Mouse (Mus musculus): ENCODE results near the gene Por. TPM values are rescaled to one million over a fixed set of nuclear protein-coding genes. Genes with fewer than 3 reads are reported as not detected.

The Por gene
- polyA plus RNA-seq, 1 experiment from 2014 or later = 117 TPM

DNA sequence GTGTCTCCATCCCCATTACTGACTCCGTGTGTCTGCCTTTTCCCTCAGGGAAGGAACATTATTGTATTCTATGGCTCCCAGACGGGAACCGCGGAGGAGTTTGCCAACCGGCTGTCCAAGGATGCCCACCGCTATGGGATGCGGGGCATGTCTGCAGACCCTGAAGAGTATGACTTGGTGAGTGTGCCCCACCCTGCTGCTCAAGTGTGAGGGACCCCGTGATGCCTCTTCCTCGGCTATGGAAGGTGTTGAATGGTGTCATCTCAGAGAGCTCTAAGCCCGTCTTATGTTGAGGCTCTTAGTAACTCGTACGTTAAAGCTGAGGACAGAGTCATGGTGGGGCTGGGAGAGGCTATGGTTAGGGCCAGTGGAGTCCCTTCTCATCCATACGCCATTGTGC is 59.5 kb downstream of the Por start:
- no peaks in the 10 kb centered on the region for H3K27me3 ChIP-seq (ENCODE audit: control insufficient read depth, insufficient read depth, low read length)
- 92% methylated on average over 13 of the region's 13 CpGs for WGBS
- H3K27ac ChIP-seq (ENCODE audit: low read depth, low read length) = no peak overlapping the region

DNA sequence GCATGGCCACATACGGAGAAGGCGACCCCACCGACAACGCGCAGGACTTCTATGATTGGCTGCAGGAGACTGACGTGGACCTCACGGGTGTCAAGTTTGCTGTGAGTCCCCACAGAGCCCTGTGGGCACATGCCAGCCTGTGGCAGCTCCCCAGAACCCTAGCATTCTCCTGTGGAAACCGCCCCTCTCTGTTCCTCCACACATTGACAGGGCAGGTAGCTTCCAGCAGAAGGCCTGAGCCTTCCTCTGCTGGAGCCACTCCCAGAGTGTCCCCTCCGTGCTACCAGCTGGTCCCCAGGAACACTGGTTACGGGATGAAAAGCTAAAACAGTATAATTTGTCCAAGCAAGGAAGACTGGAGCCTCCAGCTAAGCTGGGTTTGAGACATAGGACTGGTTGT is 60.4 kb downstream of the Por start:
- DNase-seq (ENCODE audit: low spot score) (no peak), ATAC-seq (replicated peaks; ENCODE audit: low FRiP score) (no peak)
- Histone ChIP-seq H3K9ac (ENCODE audit: low read length) (no peak overlapping the region), H3K4me3 (ENCODE audit: low read depth, low read length) (no peak overlapping the region), H3K9me3 (ENCODE audit: control insufficient read depth, low read length) (no peaks in the 10 kb centered on the region), H3K36me3 (ENCODE audit: control insufficient read depth, insufficient read depth, low read length) (peaks cover 39% of the 10 kb centered on the region), H3K4me1 (replicated peaks; ENCODE audit: control insufficient read depth, insufficient read depth, low read length) (peaks cover 12% of the 10 kb centered on the region), H3K27me3 (ENCODE audit: control insufficient read depth, insufficient read depth, low read length) (no peaks in the 10 kb centered on the region), H3K27ac (ENCODE audit: low read depth, low read length) (no peak overlapping the region), H3K4me2 (ENCODE audit: low read depth, low read length, severe bottlenecking) (no peak overlapping the region)
- 97% methylated on average over 10 of the region's 10 CpGs for WGBS

More for the DNA sequence above, 59.5 kb downstream of the Por start:
- Histone ChIP-seq H3K36me3 (ENCODE audit: control insufficient read depth, insufficient read depth, low read length) (peaks cover 31% of the 10 kb centered on the region), H3K4me2 (ENCODE audit: low read depth, low read length, severe bottlenecking) (no peak overlapping the region), H3K4me1 (replicated peaks; ENCODE audit: control insufficient read depth, insufficient read depth, low read length) (peaks cover 21% of the 10 kb centered on the region), H3K9ac (ENCODE audit: low read length) (no peak overlapping the region), H3K9me3 (ENCODE audit: control insufficient read depth, low read length) (no peaks in the 10 kb centered on the region), H3K4me3 (ENCODE audit: low read depth, low read length) (no peak overlapping the region)
- DNase-seq (ENCODE audit: low spot score) (no peak), ATAC-seq (replicated peaks; ENCODE audit: low FRiP score) (no peak)

DNA sequence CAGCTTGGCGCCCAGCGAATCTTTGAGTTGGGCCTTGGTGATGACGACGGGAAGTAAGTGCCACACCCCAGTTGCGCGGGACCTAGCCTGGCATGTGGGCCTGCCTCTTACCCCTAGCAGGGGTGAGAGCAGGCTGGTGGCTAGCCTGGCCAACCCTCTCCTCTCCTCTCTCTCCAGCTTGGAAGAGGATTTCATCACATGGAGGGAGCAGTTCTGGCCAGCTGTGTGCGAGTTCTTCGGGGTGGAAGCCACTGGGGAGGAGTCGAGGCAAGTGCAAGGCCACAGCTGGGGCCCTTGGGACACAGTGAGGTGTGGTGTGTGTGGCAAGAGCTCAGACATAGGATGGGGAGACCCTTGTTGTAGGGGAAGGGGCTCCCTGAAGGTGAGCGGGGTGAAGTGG is 61.1 kb downstream of the Por start:
- WGBS = 97% methylated on average over 10 of the region's 10 CpGs
- DNase-seq (ENCODE audit: low spot score) = no peak
- Histone ChIP-seq H3K4me3 (ENCODE audit: low read depth, low read length) (no peak overlapping the region), H3K27me3 (ENCODE audit: control insufficient read depth, insufficient read depth, low read length) (no peaks in the 10 kb centered on the region), H3K4me1 (replicated peaks; ENCODE audit: control insufficient read depth, insufficient read depth, low read length) (peaks cover 9% of the 10 kb centered on the region; the same call in 1 of the 2 replicates), H3K36me3 (ENCODE audit: control insufficient read depth, insufficient read depth, low read length) (peaks cover 39% of the 10 kb centered on the region), H3K9me3 (ENCODE audit: control insufficient read depth, low read length) (no peaks in the 10 kb centered on the region), H3K9ac (ENCODE audit: low read length) (no peak overlapping the region), H3K4me2 (ENCODE audit: low read depth, low read length, severe bottlenecking) (no peak overlapping the region), H3K27ac (ENCODE audit: low read depth, low read length) (no peak overlapping the region)
- ATAC-seq (replicated peaks; ENCODE audit: low FRiP score) = no peak

DNA sequence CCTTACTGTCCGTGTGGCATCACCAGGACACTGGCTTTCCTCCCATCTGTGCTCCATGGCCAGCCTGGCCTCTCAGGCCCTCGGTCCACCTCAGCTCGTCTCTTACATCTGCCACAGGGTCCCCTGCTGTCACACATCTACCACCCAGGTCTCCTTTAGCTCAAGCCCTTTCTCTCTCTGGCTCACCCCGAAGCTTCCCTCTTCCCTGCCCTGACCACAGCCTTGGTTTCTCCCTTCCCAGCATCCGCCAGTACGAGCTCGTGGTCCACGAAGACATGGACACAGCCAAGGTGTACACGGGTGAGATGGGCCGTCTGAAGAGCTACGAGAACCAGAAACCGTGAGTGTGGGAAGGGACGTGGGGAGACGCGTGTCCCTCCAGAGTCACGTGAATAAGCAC is 61.5 kb downstream of the Por start:
- Histone ChIP-seq H3K9me3 (ENCODE audit: control insufficient read depth, low read length) (no peaks in the 10 kb centered on the region), H3K4me2 (ENCODE audit: low read depth, low read length, severe bottlenecking) (no peak overlapping the region), H3K4me1 (replicated peaks; ENCODE audit: control insufficient read depth, insufficient read depth, low read length) (peaks cover 6% of the 10 kb centered on the region; the same call in 1 of the 2 replicates), H3K4me3 (ENCODE audit: low read depth, low read length) (no peak overlapping the region), H3K9ac (ENCODE audit: low read length) (no peak overlapping the region), H3K27ac (ENCODE audit: low read depth, low read length) (no peak overlapping the region), H3K36me3 (ENCODE audit: control insufficient read depth, insufficient read depth, low read length) (peaks cover 39% of the 10 kb centered on the region), H3K27me3 (ENCODE audit: control insufficient read depth, insufficient read depth, low read length) (no peaks in the 10 kb centered on the region)
- ATAC-seq (replicated peaks; ENCODE audit: low FRiP score) (no peak), DNase-seq (ENCODE audit: low spot score) (no peak)
- WGBS = 92% methylated on average over 16 of the region's 16 CpGs

DNA sequence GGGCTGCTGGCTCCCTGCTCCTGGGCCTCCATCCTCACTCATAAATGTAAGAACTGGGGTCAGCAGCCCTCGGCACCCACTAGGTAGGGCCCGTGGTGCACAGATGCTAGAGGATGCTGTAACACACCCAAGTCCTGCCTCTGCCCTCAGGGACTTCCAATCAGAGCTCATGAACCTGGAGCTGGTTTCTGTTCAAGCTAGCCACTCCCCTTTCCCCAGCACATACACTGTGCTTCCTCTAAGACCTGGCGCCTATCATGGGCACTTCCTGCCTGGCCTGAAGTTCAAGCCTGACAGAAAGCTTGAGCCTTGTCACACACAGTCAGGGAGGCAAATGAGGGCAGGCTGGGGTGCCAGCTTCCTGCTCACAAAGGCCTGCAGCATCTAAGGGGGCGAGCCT is 63.2 kb downstream of the Por start:
- no peaks in the 10 kb centered on the region for H3K4me1 ChIP-seq (replicated peaks; ENCODE audit: control insufficient read depth, insufficient read depth, low read length)
- H3K9ac ChIP-seq (ENCODE audit: low read length) = no peak overlapping the region
- no peaks in the 10 kb centered on the region for H3K27me3 ChIP-seq (ENCODE audit: control insufficient read depth, insufficient read depth, low read length)
- no peak overlapping the region for H3K27ac ChIP-seq (ENCODE audit: low read depth, low read length)
- H3K36me3 ChIP-seq (ENCODE audit: control insufficient read depth, insufficient read depth, low read length) = peaks cover 39% of the 10 kb centered on the region
- DNase-seq (ENCODE audit: low spot score) (no peak), ATAC-seq (replicated peaks; ENCODE audit: low FRiP score) (no peak)
- 87% methylated on average over 4 of the region's 4 CpGs for WGBS
- H3K9me3 ChIP-seq (ENCODE audit: control insufficient read depth, low read length) = no peaks in the 10 kb centered on the region
- H3K4me3 ChIP-seq (ENCODE audit: low read depth, low read length) = no peak overlapping the region
- no peak overlapping the region for H3K4me2 ChIP-seq (ENCODE audit: low read depth, low read length, severe bottlenecking)

DNA sequence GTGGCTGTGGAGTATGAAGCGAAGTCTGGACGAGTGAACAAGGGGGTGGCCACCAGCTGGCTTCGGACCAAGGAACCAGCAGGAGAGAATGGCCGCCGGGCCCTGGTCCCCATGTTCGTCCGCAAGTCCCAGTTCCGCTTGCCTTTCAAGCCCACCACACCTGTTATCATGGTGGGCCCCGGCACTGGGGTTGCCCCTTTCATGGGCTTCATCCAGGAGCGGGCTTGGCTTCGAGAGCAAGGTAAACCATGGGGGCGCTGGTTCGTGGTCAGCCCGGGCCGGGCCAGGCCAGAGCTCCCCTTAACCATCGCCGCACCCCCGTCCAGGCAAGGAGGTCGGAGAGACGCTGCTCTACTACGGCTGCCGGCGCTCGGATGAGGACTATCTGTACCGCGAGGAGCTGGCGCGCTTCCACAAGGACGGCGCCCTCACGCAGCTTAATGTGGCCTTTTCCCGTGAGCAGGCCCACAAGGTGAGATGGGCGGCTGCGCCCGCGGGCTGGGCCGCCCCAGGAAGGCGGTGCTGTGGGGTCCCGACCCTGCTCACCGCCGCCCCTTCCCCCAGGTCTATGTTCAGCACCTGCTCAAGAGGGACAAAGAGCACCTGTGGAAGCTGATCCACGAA is 64.3 kb downstream of the Por start:
- no peak overlapping the region for H3K9ac ChIP-seq (ENCODE audit: low read length)
- H3K4me2 ChIP-seq (ENCODE audit: low read depth, low read length, severe bottlenecking) = no peak overlapping the region
- no peaks in the 10 kb centered on the region for H3K9me3 ChIP-seq (ENCODE audit: control insufficient read depth, low read length)
- H3K4me3 ChIP-seq (ENCODE audit: low read depth, low read length) = no peak overlapping the region
- WGBS = 96% methylated on average over 42 of the region's 42 CpGs
- H3K36me3 ChIP-seq (ENCODE audit: control insufficient read depth, insufficient read depth, low read length) = peaks cover 39% of the 10 kb centered on the region
- DNase-seq (ENCODE audit: low spot score) (no peak), ATAC-seq (replicated peaks; ENCODE audit: low FRiP score) (no peak)
- no peaks in the 10 kb centered on the region for H3K27me3 ChIP-seq (ENCODE audit: control insufficient read depth, insufficient read depth, low read length)
- H3K4me1 ChIP-seq (replicated peaks; ENCODE audit: control insufficient read depth, insufficient read depth, low read length) = no peaks in the 10 kb centered on the region
- H3K27ac ChIP-seq (ENCODE audit: low read depth, low read length) = no peak overlapping the region

DNA sequence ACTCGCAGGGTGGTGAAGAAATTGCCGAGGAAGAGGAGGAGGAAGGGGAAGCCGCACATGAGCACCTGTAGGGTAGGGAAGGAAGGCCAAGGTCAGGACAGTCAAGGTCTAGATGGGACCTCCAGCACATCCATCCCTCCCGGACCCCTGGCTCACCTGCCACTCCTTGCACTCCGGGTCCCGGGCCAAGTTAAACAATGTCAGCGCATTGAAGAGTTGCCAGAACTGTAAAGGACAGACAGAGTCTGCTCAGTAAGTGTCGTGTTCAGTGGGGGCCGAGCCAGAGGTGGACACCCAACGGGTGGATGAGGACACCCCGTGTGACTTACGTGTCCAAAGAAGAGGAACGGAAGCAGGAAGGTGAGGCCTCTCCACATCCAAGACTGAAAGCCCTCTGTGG is 65.9 kb downstream of the Por start:
- no peak overlapping the region for H3K4me2 ChIP-seq (ENCODE audit: low read depth, low read length, severe bottlenecking)
- ATAC-seq (replicated peaks; ENCODE audit: low FRiP score) (no peak), DNase-seq (ENCODE audit: low spot score) (no peak)
- H3K9ac ChIP-seq (ENCODE audit: low read length) = no peak overlapping the region
- 90% methylated on average over 13 of the region's 13 CpGs for WGBS
- no peaks in the 10 kb centered on the region for H3K4me1 ChIP-seq (replicated peaks; ENCODE audit: control insufficient read depth, insufficient read depth, low read length)
- peaks cover 33% of the 10 kb centered on the region for H3K36me3 ChIP-seq (ENCODE audit: control insufficient read depth, insufficient read depth, low read length)
- no peaks in the 10 kb centered on the region for H3K27me3 ChIP-seq (ENCODE audit: control insufficient read depth, insufficient read depth, low read length)
- no peak overlapping the region for H3K27ac ChIP-seq (ENCODE audit: low read depth, low read length)
- H3K4me3 ChIP-seq (ENCODE audit: low read depth, low read length) = no peak overlapping the region
- no peaks in the 10 kb centered on the region for H3K9me3 ChIP-seq (ENCODE audit: control insufficient read depth, low read length)

DNA sequence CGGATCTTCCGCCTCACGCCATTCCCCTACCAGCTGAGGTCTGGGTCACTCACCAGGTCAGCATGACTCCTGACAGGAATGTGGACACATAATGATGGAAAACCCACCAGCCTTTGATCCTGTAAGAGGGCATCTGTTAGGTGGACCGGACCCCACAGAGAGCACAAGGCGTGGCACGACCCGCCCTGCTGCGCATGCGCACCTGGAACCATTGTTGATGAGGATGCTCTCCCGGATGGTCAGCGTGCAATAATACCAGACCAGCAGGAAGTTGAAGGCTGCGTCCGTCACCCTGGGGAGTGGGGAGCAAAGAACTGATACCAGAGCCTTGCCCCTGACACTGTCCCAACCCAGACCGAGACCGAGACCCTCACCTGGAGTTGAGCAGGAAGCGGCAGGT is 66.7 kb downstream of the Por start:
- Histone ChIP-seq H3K4me1 (replicated peaks; ENCODE audit: control insufficient read depth, insufficient read depth, low read length) (no peaks in the 10 kb centered on the region), H3K4me3 (ENCODE audit: low read depth, low read length) (no peak overlapping the region), H3K4me2 (ENCODE audit: low read depth, low read length, severe bottlenecking) (no peak overlapping the region), H3K9me3 (ENCODE audit: control insufficient read depth, low read length) (no peaks in the 10 kb centered on the region), H3K27ac (ENCODE audit: low read depth, low read length) (no peak overlapping the region), H3K36me3 (ENCODE audit: control insufficient read depth, insufficient read depth, low read length) (peaks cover 26% of the 10 kb centered on the region), H3K9ac (ENCODE audit: low read length) (no peak overlapping the region), H3K27me3 (ENCODE audit: control insufficient read depth, insufficient read depth, low read length) (no peaks in the 10 kb centered on the region)
- ATAC-seq (replicated peaks; ENCODE audit: low FRiP score) (no peak), DNase-seq (ENCODE audit: low spot score) (no peak)
- WGBS = 96% methylated on average over 16 of the region's 16 CpGs

DNA sequence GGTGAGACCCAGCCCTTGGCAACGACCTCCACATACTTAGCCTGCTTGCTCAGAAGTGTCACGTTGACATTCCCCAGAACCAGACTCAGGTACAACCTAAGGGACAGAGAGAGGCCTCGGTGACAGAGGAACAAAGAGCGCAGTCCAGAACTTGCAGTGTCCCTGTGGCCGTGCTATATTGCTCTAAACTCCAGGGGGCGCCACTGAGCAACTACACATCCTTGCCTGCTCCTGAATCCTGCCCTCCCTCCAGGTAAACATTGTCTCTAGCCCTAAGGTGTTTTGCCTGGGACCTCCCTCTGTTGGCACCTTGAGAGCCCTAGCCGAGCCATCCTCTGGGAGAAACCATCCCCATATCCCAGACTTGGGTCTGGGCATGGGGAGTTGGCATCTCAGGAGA is 67.3 kb downstream of the Por start:
- WGBS = 76% methylated on average over 7 of the region's 7 CpGs
- H3K36me3 ChIP-seq (ENCODE audit: control insufficient read depth, insufficient read depth, low read length) = peaks cover 26% of the 10 kb centered on the region

More for the DNA sequence above, 67.3 kb downstream of the Por start:
- Histone ChIP-seq H3K27me3 (ENCODE audit: control insufficient read depth, insufficient read depth, low read length) (no peaks in the 10 kb centered on the region), H3K27ac (ENCODE audit: low read depth, low read length) (no peak overlapping the region), H3K4me1 (replicated peaks; ENCODE audit: control insufficient read depth, insufficient read depth, low read length) (no peaks in the 10 kb centered on the region), H3K4me3 (ENCODE audit: low read depth, low read length) (no peak overlapping the region), H3K9me3 (ENCODE audit: control insufficient read depth, low read length) (no peaks in the 10 kb centered on the region), H3K4me2 (ENCODE audit: low read depth, low read length, severe bottlenecking) (no peak overlapping the region), H3K9ac (ENCODE audit: low read length) (no peak overlapping the region)
- ATAC-seq (replicated peaks; ENCODE audit: low FRiP score) (no peak), DNase-seq (ENCODE audit: low spot score) (no peak)
